Comparison of ENCODE assay signal across 16 mouse cellular contexts in the genomic region with DNA sequence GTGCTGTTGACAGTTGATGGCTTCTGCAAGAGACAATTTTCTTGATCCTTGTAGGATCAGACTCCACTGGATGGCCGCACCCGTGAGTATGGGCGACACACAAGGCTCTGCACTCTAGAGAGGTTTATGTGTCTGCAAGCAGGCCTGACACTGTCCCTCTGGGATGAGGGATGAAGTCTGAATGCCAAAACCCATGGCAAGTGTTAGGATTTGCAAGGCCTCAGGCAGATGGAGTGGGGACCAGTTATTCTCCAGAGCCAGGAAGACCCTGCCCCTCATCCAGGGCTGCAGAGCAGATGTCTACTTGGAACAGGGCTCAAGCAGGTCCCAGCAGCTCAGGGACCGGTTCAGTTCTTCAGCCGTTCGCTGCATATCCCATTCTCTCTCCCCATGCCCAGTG. TPM values are rescaled to one million over a fixed set of nuclear protein-coding genes. Genes with fewer than 3 reads are reported as not detected.
A peak's percentile ranks its signal among the peaks of the same experiment; 100 is the strongest.
DNase-seq lines count a peak whose midpoint lies in the region; ATAC-seq lines count a peak whose summit lies in the region.
"Had no signal": no experiment of that assay in that cellular context is flagged by ENCODE, and none has a peak within 500 bp of the region (broad histone marks: within the 10 kb centered on the region; RNA-seq: fewer than 3 reads in every experiment).

No protein-coding gene starts in this region.

- 86% methylated on average over 6 of the region's 6 CpGs for WGBS in heart, embryonic 15.5 days
- 90% methylated on average over 6 of the region's 6 CpGs for WGBS in kidney, embryonic 15.5 days
- 91% methylated on average over 6 of the region's 6 CpGs for WGBS in embryonic facial prominence, embryonic 10.5 days

- no peak overlapping the region for H3K4me2 ChIP-seq in heart, embryonic 15.5 days
- H3K4me2 ChIP-seq in kidney, embryonic 15.5 days, result no peak overlapping the region
- H3K4me2 ChIP-seq: forebrain, embryonic 13.5 days; liver, embryonic 12.5 days had no signal

- H3K4me1 ChIP-seq in heart, embryonic 15.5 days (replicated peaks), result peaks cover 29% of the 10 kb centered on the region
- peaks cover 42% of the 10 kb centered on the region for H3K4me1 ChIP-seq in kidney, embryonic 15.5 days
- H3K4me1 ChIP-seq in embryonic facial prominence, embryonic 10.5 days, result peaks cover 19% of the 10 kb centered on the region

- no peaks in the 10 kb centered on the region for H3K9me3 ChIP-seq in heart, embryonic 15.5 days (replicated peaks)
- no peaks in the 10 kb centered on the region for H3K9me3 ChIP-seq in kidney, embryonic 15.5 days (replicated peaks)
- H3K9me3 ChIP-seq in embryonic facial prominence, embryonic 10.5 days, result no peaks in the 10 kb centered on the region
- H3K9me3 ChIP-seq: forebrain, embryonic 13.5 days; liver, embryonic 12.5 days had no signal

- peak overlapping the region; percentile 79; the same call in 1 of the 2 replicates for H3K27ac ChIP-seq in heart, embryonic 15.5 days
- peak overlapping the region; percentile 83 for H3K27ac ChIP-seq in kidney, embryonic 15.5 days
- H3K27ac ChIP-seq in embryonic facial prominence, embryonic 10.5 days (replicated peaks), result 0 out of 2 replicates have a peak overlapping the region, but pooled peaks have one; percentile 31
- H3K27ac ChIP-seq: forebrain, embryonic 13.5 days had no signal

- DNase-seq in cerebellum, postnatal 10 days, result peak; percentile 67 to 72
- DNase-seq in cerebellum, adult 8-10 months, result no peak
- no peak for DNase-seq in heart, postnatal 10 days
- no peak for DNase-seq in kidney, adult 8-10 months
- DNase-seq in embryonic facial prominence, embryonic 10.5 days (ENCODE audit: low spot score), result no peak
- DNase-seq in right cerebral cortex, postnatal 36 days (ENCODE audit: low spot score in 2 of 2), result no peak
- DNase-seq: cerebellum, adult 9-10 months; thymus, adult 2 months had no signal

- intact Hi-C loops in heart, postnatal 10 days (cut with DNase I), result loop anchor here (2.0 kb wide), 1 partner anchor 29 kb away; no protein-coding TSS in a partner anchor

- H3K36me3 ChIP-seq in heart, embryonic 15.5 days, result no peaks in the 10 kb centered on the region
- H3K36me3 ChIP-seq in kidney, embryonic 15.5 days, result no peaks in the 10 kb centered on the region
- H3K36me3 ChIP-seq in embryonic facial prominence, embryonic 10.5 days (replicated peaks), result no peaks in the 10 kb centered on the region
- H3K36me3 ChIP-seq: G1E; liver, embryonic 12.5 days had no signal

- no peak overlapping the region for H3K9ac ChIP-seq in heart, embryonic 15.5 days
- H3K9ac ChIP-seq in kidney, embryonic 15.5 days, result no peak overlapping the region
- H3K9ac ChIP-seq: forebrain, embryonic 13.5 days; liver, embryonic 12.5 days had no signal

- H3K27me3 ChIP-seq in heart, embryonic 15.5 days, result no peaks in the 10 kb centered on the region
- H3K27me3 ChIP-seq in kidney, embryonic 15.5 days, result no peaks in the 10 kb centered on the region
- H3K27me3 ChIP-seq in embryonic facial prominence, embryonic 10.5 days (replicated peaks; ENCODE audit: low read depth, poor library complexity, severe bottlenecking), result peaks cover 4% of the 10 kb centered on the region; the same call in 1 of the 2 replicates

- ATAC-seq in heart, embryonic 15.5 days (replicated peaks; ENCODE audit: insufficient number of reproducible peaks, insufficient read depth, low FRiP score, low read depth), result no peak
- no peak for ATAC-seq in kidney, embryonic 15.5 days (replicated peaks; ENCODE audit: low FRiP score)
- ATAC-seq: CD4-positive, CD25-positive, alpha-beta regulatory T cell, adult 4 months; forebrain, embryonic 13.5 days; inflammation-experienced regulatory T-cells, adult 6 months; liver, embryonic 12.5 days had no signal

- H3K4me3 ChIP-seq in heart, embryonic 15.5 days, result no peak overlapping the region
- no peak overlapping the region for H3K4me3 ChIP-seq in kidney, embryonic 15.5 days (replicated peaks)
- H3K4me3 ChIP-seq in embryonic facial prominence, embryonic 10.5 days, result no peak overlapping the region
- H3K4me3 ChIP-seq: forebrain, embryonic 13.5 days; liver, embryonic 12.5 days had no signal

RNA-seq across cellular contexts. Expression of gene Ppp1r13b, which starts 7.9 kb away (rescaled TPM):
- polyA plus RNA-seq in heart, embryonic 15.5 days (2015; fragmentation: Nextera tagmentation; extraction: Ambion mirVana), result 11.1 and 15.3 TPM in 2 replicates
- 10 to 100 TPM; 23.4 to 26.8 TPM for total RNA-seq in heart, postnatal 10 days (2021)
- polyA plus RNA-seq in kidney, embryonic 15.5 days (2015; fragmentation: Nextera tagmentation; extraction: Ambion mirVana), result 14.5 and 18.5 TPM in 2 replicates
- polyA plus RNA-seq in embryonic facial prominence, embryonic 10.5 days (2016; fragmentation: Nextera tagmentation; extraction: Ambion mirVana), result 4.1 and 5.1 TPM in 2 replicates

RNA-seq across cellular contexts. Expression of gene Atp5mpl, which starts 51.0 kb away (rescaled TPM):
- 1,223 and 1,834 TPM in 2 replicates for polyA plus RNA-seq in heart, embryonic 15.5 days (2015; fragmentation: Nextera tagmentation; extraction: Ambion mirVana)
- total RNA-seq in heart, postnatal 10 days (2021), result 1,000 to 10,000 TPM; 1,429 to 1,432 TPM
- 785 and 879 TPM in 2 replicates for polyA plus RNA-seq in kidney, embryonic 15.5 days (2015; fragmentation: Nextera tagmentation; extraction: Ambion mirVana)
- polyA plus RNA-seq in embryonic facial prominence, embryonic 10.5 days (2016; fragmentation: Nextera tagmentation; extraction: Ambion mirVana), result 580 and 594 TPM in 2 replicates

RNA-seq across cellular contexts. Expression of gene Tdrd9, which starts 55.6 kb away (rescaled TPM):
- 0.10 and 0.36 TPM in 2 replicates for polyA plus RNA-seq in heart, embryonic 15.5 days (2015; fragmentation: Nextera tagmentation; extraction: Ambion mirVana)
- total RNA-seq in heart, postnatal 10 days (2021), result under 1 TPM; 0.15 to 0.26 TPM
- polyA plus RNA-seq in kidney, embryonic 15.5 days (2015; fragmentation: Nextera tagmentation; extraction: Ambion mirVana), result 0.47 and 0.57 TPM in 2 replicates
- 1.0 and 1.1 TPM in 2 replicates for polyA plus RNA-seq in embryonic facial prominence, embryonic 10.5 days (2016; fragmentation: Nextera tagmentation; extraction: Ambion mirVana)
- total RNA-seq: megakaryocyte-erythroid progenitor cell, adult 5-6 weeks had no signal
- polyA plus RNA-seq: CD4-positive, CD25-positive, alpha-beta regulatory T cell, adult 4 months; G1E had no signal

Comparison
In these comparisons a context has a peak if more than half of its experiments do, and no peak if none do; other contexts are left out.
1. DNase-seq: peak in cerebellum, postnatal 10 days (2 of 2); none in cerebellum, adult 8-10 months (single experiment), heart, postnatal 10 days (0 of 2), kidney, adult 8-10 months (0 of 2), embryonic facial prominence, embryonic 10.5 days (single experiment) and right cerebral cortex, postnatal 36 days (0 of 2).
2. H3K27ac ChIP-seq: peak in every context shown above with its lines; median percentile 83 in kidney, embryonic 15.5 days; 79 in heart, embryonic 15.5 days; 31 in embryonic facial prominence, embryonic 10.5 days.